Mouse (Mus musculus) cortical plate, adult 2 months (tissue): ENCODE measurements around the gene Gm20873.
"Not testable (repeated sequence)": the region's sequence is repeated elsewhere in the genome, so short reads cannot be mapped to it uniquely, and the experiment has no call there.

Experiments used
- CTCF ChIP-seq: fragments of 200-500 bp; IDR thresholded peaks from 2 replicates; pipeline ENCODE4 v1.5.1; 2011; ENCODE audit warnings: mild to moderate bottlenecking, control low read depth, low read length; ENCODE audit not compliant: insufficient read depth; ENCODE audit errors: extremely low read depth
- POLR2A ChIP-seq: fragments of 200-500 bp; IDR thresholded peaks from 2 replicates; pipeline ENCODE4 v1.6.1; 2011; ENCODE audit warnings: mild to moderate bottlenecking, low read length, control low read depth; ENCODE audit not compliant: insufficient read depth; ENCODE audit errors: extremely low read depth

DNA sequence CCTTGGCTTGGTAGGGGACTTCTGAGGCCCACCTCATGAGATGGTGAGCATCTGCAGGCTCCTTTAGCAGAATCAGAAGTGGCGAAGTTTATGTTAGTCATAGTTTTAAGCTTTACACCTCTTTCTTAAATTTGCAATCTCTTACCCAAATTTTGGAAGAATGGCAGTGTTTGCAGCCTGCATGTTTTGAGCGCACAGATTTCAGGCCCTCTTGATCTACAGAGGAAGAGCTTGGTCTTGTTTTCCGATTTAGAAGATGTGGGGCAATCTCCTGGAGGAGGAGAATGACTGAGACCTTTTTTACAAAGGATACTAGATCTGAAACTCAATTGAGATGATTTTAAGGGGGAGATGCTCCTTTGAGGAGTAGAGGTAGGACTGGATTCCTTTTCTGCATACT lies 29.0 kb upstream of the Gm20873 start, which contains the start of gene Gm21746:
- TF ChIP-seq POLR2A, CTCF: not testable (repeated sequence)
